Mouse (Mus musculus) ES-Bruce4 (cell line): ENCODE results near the gene Ggt5.

ENCODE experiments used
- CTCF ChIP-seq: IDR thresholded peaks from one replicate; pipeline ENCODE4 v1.8.1; 2011; ENCODE audit warnings: low read depth, low read length
- EP300 ChIP-seq: IDR thresholded peaks from 2 replicates; pipeline ENCODE4 v1.6.1; 2011; ENCODE audit warnings: low read depth, low read length; ENCODE audit not compliant: insufficient read depth
- POLR2A ChIP-seq: IDR thresholded peaks from one replicate; pipeline ENCODE4 v1.8.1; 2011; ENCODE audit warnings: low read length; ENCODE audit not compliant: insufficient read depth

GRCm38 (mm10) chr10:75573181-75573580 is 16.0 kb upstream of the Ggt5 start:
- TF ChIP-seq CTCF (no peak), POLR2A (no peak), EP300 (no peak)
